Mouse (Mus musculus): Measurements from ENCODE around the gene Slc25a21.

- TF ChIP-seq CTCF (IDR thresholded peaks at IDR 0.05; ENCODE audit: borderline replicate concordance, insufficient read depth, low read depth, low read length) = no peak
- TF ChIP-seq POLR2A (IDR thresholded peaks at IDR 0.05; ENCODE audit: borderline replicate concordance, insufficient read depth, low read length) = no peak
Measured at GRCm38 (mm10) chr12:56781196-56781595, 416.1 kb downstream of the Slc25a21 start.
